Mouse (Mus musculus): Measurements from ENCODE around the gene Pik3r5.

- no peak for TF ChIP-seq CTCF (IDR thresholded peaks at IDR 0.05; ENCODE audit: extremely low read depth, insufficient read depth, insufficient read length, insufficient replicate concordance)
- no peak for TF ChIP-seq POLR2A (IDR thresholded peaks at IDR 0.05; ENCODE audit: low read depth, low read length)
Observed at GRCm38 (mm10) chr11:68474600-68474999, 42.7 kb downstream of the Pik3r5 start.
